Mouse (Mus musculus) limb, embryonic 14.5 days (tissue): Measurements from ENCODE around the gene Naif1. TPM values are rescaled to one million over a fixed set of nuclear protein-coding genes. Genes with fewer than 3 reads are reported as not detected.
"Not testable (repeated sequence)": the region's sequence is repeated elsewhere in the genome, so short reads cannot be mapped to it uniquely, and the experiment has no call there.

Experiments
- ATAC-seq: fragments of 200-750 bp; cut with Nextera tagmentation; 2 replicates; pipeline ENCODE4 v1.8.0; 2017; ENCODE audit warnings: low read depth, moderate number of reproducible peaks, moderate TSS enrichment; ENCODE audit not compliant: low FRiP score
- DNase-seq: peaks from one replicate; pipeline ENCODE4 v3.0.0-alpha.2; 2015; ENCODE audit warnings: low spot score
- H3K27ac ChIP-seq: fragments of 300-500 bp; sonication (generic); replicated peaks from 2 replicates; pipeline ENCODE4 v1.5.1; 2014; ENCODE audit warnings: low read depth, mild to moderate bottlenecking, low read length, moderate library complexity, mixed read lengths
- H3K27me3 ChIP-seq: fragments of 300-500 bp; sonication (generic); 2 replicates; pipeline ENCODE4 v1.6.1; 2014; ENCODE audit warnings: low read length, mixed read lengths; ENCODE audit not compliant: control insufficient read depth, insufficient read depth
- H3K36me3 ChIP-seq: fragments of 300-500 bp; sonication (generic); 2 replicates; pipeline ENCODE4 v1.6.1; 2014; ENCODE audit warnings: mild to moderate bottlenecking, low read length, moderate library complexity, mixed read lengths; ENCODE audit not compliant: control insufficient read depth, insufficient read depth
- H3K4me1 ChIP-seq: fragments of 300-500 bp; sonication (generic); 2 replicates; pipeline ENCODE4 v1.6.1; 2014; ENCODE audit warnings: antibody characterized with exemption, low read length, mixed read lengths; ENCODE audit not compliant: control insufficient read depth, insufficient read depth
- H3K4me2 ChIP-seq: fragments of 300-500 bp; sonication (generic); replicated peaks from 2 replicates; pipeline ENCODE4 v1.6.1; 2014; ENCODE audit warnings: low read depth, mild to moderate bottlenecking, low read length, moderate library complexity; ENCODE audit not compliant: severe bottlenecking
- H3K4me3 ChIP-seq: fragments of 300-500 bp; sonication (generic); replicated peaks from 2 replicates; pipeline ENCODE4 v1.5.1; 2014; ENCODE audit warnings: low read length
- H3K9ac ChIP-seq: fragments of 300-500 bp; sonication (generic); 2 replicates; pipeline ENCODE4 v1.6.1; 2014; ENCODE audit warnings: mild to moderate bottlenecking, low read depth, low read length, moderate library complexity; ENCODE audit not compliant: severe bottlenecking
- H3K9me3 ChIP-seq: fragments of 300-500 bp; sonication (generic); 2 replicates; pipeline ENCODE4 v1.6.1; 2016; ENCODE audit warnings: low read length; ENCODE audit not compliant: control insufficient read depth
- POLR2A ChIP-seq: fragments of 200-500 bp; IDR thresholded peaks from 2 replicates; pipeline ENCODE4 v1.8.0; 2012; ENCODE audit warnings: inconsistent platforms, mild to moderate bottlenecking, moderate library complexity, borderline replicate concordance; ENCODE audit not compliant: insufficient read depth, insufficient read length; ENCODE audit errors: extremely low read depth
- WGBS: fragments of 180-500 bp; shearing (Covaris S2); extraction: QIAGEN DNeasy Blood & Tissue Kit; methylation state at CpG from one replicate; pipeline ENCODE4 v1.1.7; 2014; 5-methylcytosine and 5-hydroxymethylcytosine counted together
- polyA plus RNA-seq, 2 experiments: library from polyadenylated mRNA; depleted of rRNA in 1 of 2; stranded (reverse) in 1 of 2; unstranded in 1 of 2; fragments of >200 nt; fragmentation: Nextera tagmentation in 1 of 2; extraction: Ambion mirVana in 1 of 2; gene quantifications; 2 replicates each; pipeline versions ENCODE4 v1.2.1 to v1.2.3; 2012 to 2014

Naif1 gene
- polyA plus RNA-seq, 2 experiments: 4.2 to 4.5 TPM

DNA sequence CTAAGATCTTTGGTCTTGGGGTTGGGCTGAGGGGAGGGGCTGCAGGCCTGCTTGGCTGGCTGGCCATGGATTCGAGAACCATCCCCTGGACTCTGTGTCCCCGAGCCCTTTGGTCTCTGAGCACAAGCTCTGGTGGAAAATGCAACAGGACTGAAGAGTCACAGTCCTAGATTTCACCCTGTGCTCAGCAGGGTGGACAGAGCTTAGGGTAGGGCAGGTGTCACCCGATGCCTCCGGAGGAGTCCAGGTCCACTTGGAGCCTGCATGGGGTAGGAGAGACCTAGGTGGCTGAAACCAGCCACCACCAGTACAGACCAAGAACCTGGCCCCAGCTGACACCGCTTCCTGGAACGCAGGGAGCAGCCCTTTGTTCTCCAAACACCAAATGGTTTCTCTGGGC is 34.7 kb downstream of the Naif1 start:
- no peaks in the 10 kb centered on the region for H3K36me3 ChIP-seq
- no peaks in the 10 kb centered on the region for H3K27me3 ChIP-seq
- WGBS: 73% methylated on average over 6 of the region's 6 CpGs
- no peaks in the 10 kb centered on the region for H3K9me3 ChIP-seq
- ATAC-seq (no peak), DNase-seq (no peak)
- no peaks in the 10 kb centered on the region; the same call in 1 of the 2 replicates for H3K4me1 ChIP-seq
- H3K9ac ChIP-seq: no peak overlapping the region
- TF ChIP-seq POLR2A: no peak
- H3K4me3 ChIP-seq: no peak overlapping the region
- H3K4me2 ChIP-seq: no peak overlapping the region
- H3K27ac ChIP-seq: no peak overlapping the region

DNA sequence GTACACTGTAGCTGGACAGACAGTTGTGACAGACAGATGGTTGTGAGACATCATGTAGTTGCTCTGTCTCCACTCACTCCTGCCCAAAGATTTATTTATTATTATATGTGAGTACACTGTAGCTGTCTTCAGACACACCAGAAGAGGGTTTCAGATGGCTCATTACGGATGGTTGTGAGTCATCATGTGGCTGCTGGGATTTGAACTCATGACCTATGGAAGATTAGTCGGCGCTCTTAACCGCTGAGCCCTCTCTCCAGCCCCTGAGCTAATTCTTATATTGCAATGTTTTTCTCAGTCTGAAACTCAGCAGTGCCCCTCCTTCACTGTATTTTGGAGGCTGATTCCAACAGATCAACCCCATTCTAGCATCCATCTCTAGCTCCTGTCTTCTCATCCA is 35.5 kb downstream of the Naif1 start:
- Histone ChIP-seq H3K4me2 (no peak overlapping the region), H3K9ac (no peak overlapping the region), H3K4me3 (no peak overlapping the region), H3K36me3 (no peaks in the 10 kb centered on the region), H3K9me3 (no peaks in the 10 kb centered on the region), H3K27me3 (no peaks in the 10 kb centered on the region), H3K27ac (no peak overlapping the region), H3K4me1 (no peaks in the 10 kb centered on the region; the same call in 1 of the 2 replicates)
- ATAC-seq: no peak
- WGBS: 91% methylated on average over 4 of the region's 4 CpGs
- no peak for DNase-seq
- no peak for TF ChIP-seq POLR2A

DNA sequence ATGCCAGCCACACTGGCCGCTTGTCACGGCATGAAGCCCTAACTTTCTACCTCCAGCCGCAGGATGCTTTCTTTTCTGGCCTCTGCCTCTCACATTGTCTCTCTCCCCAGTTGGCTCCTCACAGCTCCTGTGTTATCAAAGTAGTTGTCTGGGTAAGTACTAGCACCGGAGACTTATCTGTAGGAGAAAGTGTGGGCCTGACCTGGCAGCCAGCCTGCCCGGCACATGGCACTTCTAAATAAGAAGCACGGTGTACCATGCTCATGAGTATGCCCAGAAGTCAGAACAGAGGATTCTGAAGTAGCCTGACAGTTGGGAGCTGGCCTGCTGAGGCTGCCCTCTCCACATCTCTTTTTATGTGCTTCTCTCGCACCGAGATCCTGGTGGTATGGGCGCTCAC is 35.9 kb downstream of the Naif1 start:
- Histone ChIP-seq H3K27ac (no peak overlapping the region), H3K4me2 (no peak overlapping the region), H3K4me3 (no peak overlapping the region), H3K9ac (no peak overlapping the region), H3K36me3 (no peaks in the 10 kb centered on the region), H3K9me3 (no peaks in the 10 kb centered on the region), H3K4me1 (no peaks in the 10 kb centered on the region; the same call in 1 of the 2 replicates), H3K27me3 (no peaks in the 10 kb centered on the region)
- 98% methylated on average over 9 of the region's 9 CpGs for WGBS
- no peak for TF ChIP-seq POLR2A
- DNase-seq (no peak), ATAC-seq (no peak)

GRCm38 (mm10) chr2:32487124-32487623 is 36.9 kb downstream of the Naif1 start:
- no peaks in the 10 kb centered on the region for H3K27me3 ChIP-seq
- H3K4me3 ChIP-seq: no peak overlapping the region
- H3K27ac ChIP-seq: no peak overlapping the region
- 7% methylated on average over 6 of the region's 6 CpGs for WGBS
- H3K4me1 ChIP-seq: no peaks in the 10 kb centered on the region; the same call in 1 of the 2 replicates
- H3K36me3 ChIP-seq: no peaks in the 10 kb centered on the region
- ATAC-seq (peak; percentile 79), DNase-seq (peak; percentile 88)
- no peak overlapping the region for H3K4me2 ChIP-seq
- no peak overlapping the region for H3K9ac ChIP-seq
- no peak for TF ChIP-seq POLR2A
- no peaks in the 10 kb centered on the region for H3K9me3 ChIP-seq

GRCm38 (mm10) chr2:32488679-32489078 is 38.4 kb downstream of the Naif1 start:
- Histone ChIP-seq H3K9me3 (no peaks in the 10 kb centered on the region), H3K27me3 (no peaks in the 10 kb centered on the region), H3K4me2 (no peak overlapping the region), H3K27ac (no peak overlapping the region), H3K4me1 (no peaks in the 10 kb centered on the region), H3K4me3 (no peak overlapping the region), H3K36me3 (no peaks in the 10 kb centered on the region), H3K9ac (no peak overlapping the region)
- WGBS: 1% methylated on average over 5 of the region's 5 CpGs
- TF ChIP-seq POLR2A: no peak
- DNase-seq (peak; percentile 89), ATAC-seq (peak; percentile 69; the same call in 1 of the 2 replicates)

DNA sequence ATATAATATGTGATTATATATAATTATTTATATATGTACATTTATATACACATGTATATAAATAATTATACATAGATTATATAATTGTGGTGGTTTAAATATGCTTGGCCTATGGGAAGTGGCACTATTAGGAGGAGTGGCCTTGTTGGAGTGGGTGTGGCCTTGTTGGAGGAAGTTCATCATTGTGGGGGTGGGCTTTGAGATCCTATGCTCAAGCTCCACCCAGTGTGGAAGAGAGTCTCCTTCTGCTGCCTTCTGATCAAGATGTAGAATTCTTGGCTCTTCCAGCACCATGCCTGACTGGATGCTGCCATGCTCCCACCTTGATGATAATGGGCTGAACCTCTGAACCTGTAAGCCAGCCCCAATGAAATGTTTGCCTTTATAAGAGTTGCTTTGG is 40.5 kb downstream of the Naif1 start:
- DNase-seq, ATAC-seq, H3K9me3 ChIP-seq, H3K4me3 ChIP-seq, H3K4me1 ChIP-seq, H3K27ac ChIP-seq, H3K27me3 ChIP-seq, H3K9ac ChIP-seq, H3K36me3 ChIP-seq, H3K4me2 ChIP-seq: not testable (repeated sequence)
